Mouse (Mus musculus): ENCODE measurements at regions not wholly inside any gene's neighbourhood (a gene's known extent, or its start where the extent isn't known, plus 50 kb on each side); places are given as distances from the start of the nearest gene placed in this dataset.

DNA sequence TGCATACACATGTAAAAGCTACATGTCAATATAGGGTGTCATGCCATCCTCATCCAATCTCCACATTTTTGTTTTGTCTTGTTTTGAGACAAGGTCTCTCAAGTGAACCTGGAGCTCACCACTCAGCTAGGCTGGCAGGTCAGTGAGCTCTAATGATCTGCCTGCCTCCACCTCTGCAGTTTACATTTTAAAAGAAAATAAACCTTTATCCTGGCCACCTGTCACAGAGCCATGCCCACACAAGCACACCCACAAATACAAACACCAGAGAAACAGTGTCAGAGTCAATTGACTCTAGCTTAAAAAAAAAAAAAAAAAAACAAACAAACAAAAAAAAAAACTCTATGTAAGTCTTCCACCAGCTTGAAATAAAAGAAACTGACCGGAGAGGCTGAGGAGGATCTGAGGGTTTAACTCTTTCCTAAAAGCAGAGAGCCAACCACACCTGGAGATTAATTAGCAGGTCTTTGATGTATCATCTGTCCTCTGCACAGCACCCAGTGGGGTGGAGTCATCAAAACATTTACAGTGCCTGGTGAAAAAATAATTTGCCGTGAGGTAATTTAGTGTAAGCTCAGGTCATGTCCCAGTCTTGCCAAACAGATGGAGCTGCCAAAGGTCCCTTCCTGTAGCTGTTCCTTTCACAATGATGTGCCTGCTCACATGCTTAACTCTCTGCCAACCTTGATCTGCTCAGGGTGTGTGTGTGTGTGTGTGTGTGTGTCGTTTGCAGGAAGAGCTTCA, 262.2 kb downstream of the Gm11361 start:
- no peaks in the 10 kb centered on the region for H3K9me3 ChIP-seq (replicated peaks)
- 50% methylated on average over 3 of the region's 3 CpGs for WGBS
- H3K27ac ChIP-seq = peak overlapping the region; percentile 30; the same call in 1 of the 2 replicates
- H3K4me3 ChIP-seq = no peak overlapping the region
- H3K27me3 ChIP-seq (ENCODE audit: low read depth, poor library complexity, severe bottlenecking) = no peaks in the 10 kb centered on the region
- peak; percentile 28 for DNase-seq (ENCODE audit: low spot score)
- H3K36me3 ChIP-seq = no peaks in the 10 kb centered on the region
- H3K4me1 ChIP-seq = peaks cover 28% of the 10 kb centered on the region

DNA sequence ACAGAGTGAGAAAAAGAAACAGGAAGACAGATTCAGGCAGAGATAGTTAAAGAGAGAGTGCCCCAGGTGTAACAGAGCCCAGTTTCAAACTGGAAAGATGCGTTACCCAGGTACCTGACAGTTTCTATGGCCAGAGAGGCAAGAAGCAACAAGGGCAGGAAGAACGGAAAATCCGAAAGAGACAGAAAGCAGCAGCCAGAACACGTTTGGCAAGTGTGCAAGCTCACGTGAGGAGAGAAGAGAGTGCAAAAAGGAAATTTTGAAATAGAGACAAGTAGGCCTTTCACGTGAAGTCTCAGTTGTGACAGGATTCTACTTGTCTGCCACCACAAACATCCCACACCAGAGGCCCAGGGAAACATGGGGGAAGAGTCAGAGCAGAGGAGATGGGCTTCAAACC, 259.8 kb downstream of the Gm11361 start:
- WGBS = 80% methylated on average over 6 of the region's 6 CpGs
- H3K4me3 ChIP-seq = no peak overlapping the region
- H3K4me1 ChIP-seq = peaks cover 17% of the 10 kb centered on the region
- H3K9me3 ChIP-seq (replicated peaks) = no peaks in the 10 kb centered on the region
- DNase-seq (ENCODE audit: low spot score) = peak; percentile 22
- H3K36me3 ChIP-seq = no peaks in the 10 kb centered on the region
- H3K27me3 ChIP-seq (ENCODE audit: low read depth, poor library complexity, severe bottlenecking) = no peaks in the 10 kb centered on the region
- H3K27ac ChIP-seq = no peak overlapping the region

DNA sequence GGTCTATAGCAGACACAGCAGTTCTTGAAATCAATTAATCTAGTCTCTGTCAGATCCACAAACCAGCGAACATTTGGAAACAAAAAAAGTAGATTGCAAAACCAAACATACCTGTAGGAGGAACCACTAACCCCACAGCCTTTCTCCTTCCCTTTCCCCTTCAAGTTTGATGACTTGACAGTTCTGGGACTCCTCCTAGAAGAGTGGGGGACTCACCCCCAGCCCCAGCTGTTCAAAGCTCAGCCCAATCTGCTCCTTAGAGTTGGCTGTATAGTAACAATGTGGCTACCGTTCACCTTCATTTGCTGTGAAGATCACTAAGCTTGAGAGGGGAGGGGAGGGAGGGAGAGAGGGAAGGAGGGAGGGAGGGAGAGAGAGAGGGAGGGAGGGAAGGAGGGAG, 259.3 kb downstream of the Gm11361 start:
- WGBS = 74% methylated on average over 2 of the region's 2 CpGs
- H3K27ac ChIP-seq = no peak overlapping the region
- peak; percentile 5 for DNase-seq (ENCODE audit: low spot score)

DNA sequence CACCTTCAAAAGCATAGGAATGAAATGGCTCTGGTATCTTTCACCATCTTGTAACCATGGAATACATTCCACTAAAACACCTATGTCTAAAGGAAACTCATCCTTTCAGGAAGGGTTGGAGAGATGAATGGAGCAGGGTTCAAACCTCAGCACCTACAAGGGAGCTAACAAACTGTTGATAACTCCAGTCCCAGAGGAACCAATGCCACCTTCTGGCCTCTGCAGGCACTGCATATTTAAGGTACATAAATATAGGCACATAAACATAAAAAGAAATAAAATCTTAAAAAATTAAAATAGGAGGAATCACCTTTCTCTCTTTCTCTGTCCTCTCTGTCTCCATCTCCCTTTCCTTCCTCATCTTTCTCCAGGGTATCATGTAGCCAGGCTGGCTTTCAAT, 256.9 kb downstream of the Gm11361 start:
- no peaks in the 10 kb centered on the region for H3K36me3 ChIP-seq
- no peak overlapping the region for H3K27ac ChIP-seq
- peaks cover 7% of the 10 kb centered on the region; the same call in 1 of the 2 replicates for H3K4me1 ChIP-seq
- no peak overlapping the region for H3K4me3 ChIP-seq
- peak; percentile 3 for DNase-seq (ENCODE audit: low spot score)
- H3K9me3 ChIP-seq (replicated peaks) = no peaks in the 10 kb centered on the region
- H3K27me3 ChIP-seq (ENCODE audit: low read depth, poor library complexity, severe bottlenecking) = no peaks in the 10 kb centered on the region

More for the DNA sequence above, 259.3 kb downstream of the Gm11361 start:
- Histone ChIP-seq H3K27me3 (ENCODE audit: low read depth, poor library complexity, severe bottlenecking) (no peaks in the 10 kb centered on the region), H3K4me1 (peaks cover 17% of the 10 kb centered on the region), H3K36me3 (no peaks in the 10 kb centered on the region), H3K9me3 (replicated peaks) (no peaks in the 10 kb centered on the region), H3K4me3 (no peak overlapping the region)

DNA sequence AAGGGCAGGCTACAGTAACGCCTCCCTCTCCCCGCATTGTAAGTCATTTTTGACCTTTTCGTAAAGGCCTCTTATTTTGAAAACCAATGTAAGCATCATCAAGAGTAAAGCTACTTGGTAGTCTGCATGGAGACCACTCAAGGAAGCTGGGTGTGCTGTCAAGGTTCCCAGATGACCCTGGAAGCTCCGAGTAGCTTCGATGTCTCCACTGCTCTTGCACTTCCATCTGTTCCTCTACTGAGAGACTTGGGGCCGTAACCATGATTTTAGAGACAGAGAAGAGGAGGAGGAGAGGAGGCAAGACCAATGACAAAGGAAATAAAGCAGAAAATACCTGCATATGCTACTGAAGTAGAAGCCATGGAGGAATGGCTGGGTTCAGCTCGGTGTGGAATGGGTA, 256.0 kb downstream of the Gm11361 start:
- Histone ChIP-seq H3K9me3 (replicated peaks) (no peaks in the 10 kb centered on the region), H3K4me1 (peaks cover 7% of the 10 kb centered on the region; the same call in 1 of the 2 replicates)
- WGBS = 95% methylated on average over 7 of the region's 7 CpGs

DNA sequence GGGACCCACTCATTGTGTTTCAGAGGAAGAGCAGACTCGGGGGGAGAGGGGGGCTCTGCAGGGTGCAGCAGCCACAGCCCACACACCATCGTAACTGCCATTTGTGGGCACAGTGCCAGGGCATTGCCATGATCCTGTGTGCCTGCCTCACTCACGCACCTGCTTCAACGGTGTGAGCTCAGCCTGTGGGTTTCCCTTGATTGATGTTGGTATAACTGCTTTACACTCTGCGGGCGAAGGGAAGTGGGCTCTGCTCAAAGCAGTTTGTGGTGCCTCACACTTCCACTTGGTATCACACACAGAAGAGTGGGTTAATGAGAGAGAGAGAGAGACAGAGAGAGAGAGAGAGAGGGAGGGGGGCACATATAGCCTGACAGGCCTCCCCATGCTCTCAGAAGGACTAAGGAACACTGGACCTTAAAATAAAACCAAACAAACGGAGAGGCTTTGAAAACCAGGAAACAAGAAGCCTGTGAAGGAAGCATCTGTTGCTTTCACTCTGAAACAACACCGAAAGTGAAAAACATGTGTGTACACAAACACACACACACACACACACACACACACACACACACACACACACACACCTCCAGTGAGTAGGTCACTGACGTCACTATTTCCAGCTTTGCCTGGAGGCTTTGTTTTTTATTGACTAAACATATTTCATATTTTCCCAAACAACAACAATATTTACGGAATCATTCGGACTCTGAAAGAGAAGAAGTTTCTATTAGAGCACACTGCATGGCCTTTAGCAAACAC, 255.4 kb downstream of the Gm11361 start:
- 89% methylated on average over 11 of the region's 11 CpGs for WGBS

More for the DNA sequence above, 256.0 kb downstream of the Gm11361 start:
- Histone ChIP-seq H3K4me3 (no peak overlapping the region), H3K36me3 (no peaks in the 10 kb centered on the region), H3K27me3 (ENCODE audit: low read depth, poor library complexity, severe bottlenecking) (no peaks in the 10 kb centered on the region), H3K27ac (no peak overlapping the region)
- DNase-seq (ENCODE audit: low spot score) = peak; percentile 19

DNA sequence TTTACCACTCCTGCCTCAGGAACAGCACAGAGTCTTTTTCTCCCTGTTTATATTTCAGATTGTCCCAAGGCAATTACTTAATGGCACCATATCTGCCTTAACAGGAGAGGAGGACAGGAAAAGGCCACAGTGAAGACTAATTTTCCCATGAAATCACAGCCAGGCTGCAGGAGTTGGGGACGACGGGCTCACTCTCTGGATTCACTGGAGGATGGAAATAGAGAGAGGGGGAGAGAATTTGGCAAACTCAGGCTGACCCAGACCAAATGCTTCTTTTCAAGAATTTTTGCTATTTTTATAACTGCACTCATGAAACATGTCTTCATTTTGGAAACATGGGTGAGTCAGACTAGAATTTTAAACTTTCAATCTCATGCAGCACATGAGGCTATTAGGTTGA, 250.9 kb downstream of the Gm11361 start:
- no peak overlapping the region for H3K4me3 ChIP-seq
- no peaks in the 10 kb centered on the region for H3K36me3 ChIP-seq
- no peaks in the 10 kb centered on the region for H3K9me3 ChIP-seq (replicated peaks)
- no peak overlapping the region for H3K27ac ChIP-seq
- H3K27me3 ChIP-seq (ENCODE audit: low read depth, poor library complexity, severe bottlenecking) = no peaks in the 10 kb centered on the region
- DNase-seq (ENCODE audit: low spot score) = no peak
- WGBS = 64% methylated on average over 2 of the region's 2 CpGs
- H3K4me1 ChIP-seq = peaks cover 3% of the 10 kb centered on the region; the same call in 1 of the 2 replicates

More for the DNA sequence above, 255.4 kb downstream of the Gm11361 start:
- no peaks in the 10 kb centered on the region for H3K27me3 ChIP-seq (ENCODE audit: low read depth, poor library complexity, severe bottlenecking)
- H3K4me3 ChIP-seq = no peak overlapping the region
- peak overlapping the region; percentile 44; the same call in 1 of the 2 replicates for H3K27ac ChIP-seq
- DNase-seq (ENCODE audit: low spot score) = peak; percentile 23
- H3K4me1 ChIP-seq = peaks cover 7% of the 10 kb centered on the region; the same call in 1 of the 2 replicates
- no peaks in the 10 kb centered on the region for H3K9me3 ChIP-seq (replicated peaks)
- H3K36me3 ChIP-seq = no peaks in the 10 kb centered on the region

DNA sequence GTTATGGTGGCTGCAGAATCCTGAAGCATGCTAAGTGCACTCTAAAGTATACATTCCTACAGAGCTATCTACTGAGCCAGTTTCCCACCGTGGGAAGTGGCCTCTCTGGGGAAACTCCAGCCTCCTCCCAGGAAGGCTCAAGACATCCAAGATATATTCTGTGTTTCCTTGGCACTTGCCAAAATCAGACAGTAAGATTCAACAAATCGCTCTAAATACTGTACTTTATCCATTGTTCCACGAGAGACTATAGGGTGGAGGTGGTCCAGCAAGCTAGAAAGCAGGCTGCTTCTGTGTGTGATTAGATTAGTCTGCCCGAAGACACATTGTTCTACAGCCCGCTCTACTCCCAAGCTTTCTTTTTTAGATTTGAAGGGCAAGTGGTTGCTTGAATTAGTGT, 250.5 kb downstream of the Gm11361 start:
- Histone ChIP-seq H3K27ac (no peak overlapping the region), H3K4me3 (no peak overlapping the region), H3K36me3 (no peaks in the 10 kb centered on the region), H3K27me3 (ENCODE audit: low read depth, poor library complexity, severe bottlenecking) (no peaks in the 10 kb centered on the region), H3K4me1 (peaks cover 3% of the 10 kb centered on the region; the same call in 1 of the 2 replicates), H3K9me3 (replicated peaks) (no peaks in the 10 kb centered on the region)
- 84% methylated on average over 5 of the region's 5 CpGs for WGBS
- no peak for DNase-seq (ENCODE audit: low spot score)

DNA sequence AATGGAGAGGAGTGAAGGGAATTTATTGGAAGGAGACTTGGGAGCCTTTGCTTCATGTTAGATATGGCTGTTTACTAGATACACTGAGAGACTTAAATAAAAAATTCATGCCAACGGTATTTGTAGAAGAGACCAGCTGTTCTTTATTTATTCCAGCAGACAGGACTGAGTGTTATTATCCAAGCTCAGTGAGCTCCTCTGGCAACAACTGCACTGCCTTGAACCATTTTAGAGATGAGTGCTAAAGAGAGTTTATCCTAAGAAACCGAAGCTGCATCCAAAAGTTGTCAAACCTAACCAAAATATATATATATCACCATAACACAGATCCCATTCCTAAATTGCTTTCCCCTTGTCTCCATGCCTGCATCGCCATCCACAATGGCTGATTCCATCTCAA, 247.0 kb downstream of the Gm11361 start:
- WGBS = 91% methylated on average over 3 of the region's 3 CpGs
- no peak for DNase-seq (ENCODE audit: low spot score)

DNA sequence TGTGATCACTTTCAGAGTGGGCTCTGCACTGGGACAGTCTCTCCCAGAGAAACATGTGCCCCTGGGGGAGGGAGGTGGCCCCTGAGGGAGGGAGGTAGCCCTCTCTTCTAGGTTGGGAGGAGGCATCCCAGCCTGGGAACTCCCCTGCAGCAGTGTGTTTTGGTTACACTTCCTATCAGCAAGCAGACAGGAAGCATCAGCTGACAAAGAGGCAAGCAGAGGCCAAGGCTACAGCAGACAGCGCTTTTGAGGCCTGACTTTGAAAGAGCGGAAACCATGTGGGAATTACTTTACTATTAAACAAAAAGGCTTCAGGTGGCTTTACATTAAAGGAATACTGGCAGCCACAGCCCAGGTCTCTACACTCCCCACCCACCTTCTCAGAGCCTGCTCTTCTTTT, 244.8 kb downstream of the Gm11361 start:
- Histone ChIP-seq H3K36me3 (no peaks in the 10 kb centered on the region), H3K4me1 (peaks cover 6% of the 10 kb centered on the region), H3K9me3 (replicated peaks) (no peaks in the 10 kb centered on the region), H3K27ac (0 out of 2 replicates have a peak overlapping the region, but pooled peaks have one; percentile 27), H3K27me3 (ENCODE audit: low read depth, poor library complexity, severe bottlenecking) (no peaks in the 10 kb centered on the region), H3K4me3 (no peak overlapping the region)
- no peak for DNase-seq (ENCODE audit: low spot score)
- WGBS = 64% methylated on average over 2 of the region's 2 CpGs

More for the DNA sequence above, 247.0 kb downstream of the Gm11361 start:
- Histone ChIP-seq H3K27ac (no peak overlapping the region), H3K4me3 (no peak overlapping the region), H3K27me3 (ENCODE audit: low read depth, poor library complexity, severe bottlenecking) (no peaks in the 10 kb centered on the region), H3K36me3 (no peaks in the 10 kb centered on the region), H3K4me1 (peaks cover 6% of the 10 kb centered on the region), H3K9me3 (replicated peaks) (no peaks in the 10 kb centered on the region)

DNA sequence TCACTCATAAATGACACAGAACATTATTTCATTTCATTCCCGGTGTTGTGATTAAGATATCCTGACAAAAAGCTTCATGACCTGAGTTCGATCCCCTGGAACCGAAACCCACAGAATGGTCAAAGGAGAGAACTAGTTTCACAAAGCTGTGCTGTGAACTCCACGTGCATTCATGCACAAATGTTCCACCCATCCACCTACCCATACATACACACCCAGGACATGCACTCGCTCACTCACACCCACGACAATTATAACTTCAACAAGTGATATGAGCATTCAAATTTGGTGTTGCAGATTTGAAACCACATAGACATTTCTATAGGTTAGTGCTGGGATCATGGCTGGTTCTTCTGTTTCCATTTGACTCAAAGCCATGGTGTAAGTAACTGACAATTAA, 243.4 kb downstream of the Gm11361 start:
- H3K27ac ChIP-seq = no peak overlapping the region
- H3K36me3 ChIP-seq = no peaks in the 10 kb centered on the region
- no peaks in the 10 kb centered on the region for H3K27me3 ChIP-seq (ENCODE audit: low read depth, poor library complexity, severe bottlenecking)
- H3K4me1 ChIP-seq = peaks cover 6% of the 10 kb centered on the region
- H3K9me3 ChIP-seq (replicated peaks) = no peaks in the 10 kb centered on the region
- no peak overlapping the region for H3K4me3 ChIP-seq
- DNase-seq (ENCODE audit: low spot score) = no peak
- WGBS = 96% methylated on average over 6 of the region's 6 CpGs

DNA sequence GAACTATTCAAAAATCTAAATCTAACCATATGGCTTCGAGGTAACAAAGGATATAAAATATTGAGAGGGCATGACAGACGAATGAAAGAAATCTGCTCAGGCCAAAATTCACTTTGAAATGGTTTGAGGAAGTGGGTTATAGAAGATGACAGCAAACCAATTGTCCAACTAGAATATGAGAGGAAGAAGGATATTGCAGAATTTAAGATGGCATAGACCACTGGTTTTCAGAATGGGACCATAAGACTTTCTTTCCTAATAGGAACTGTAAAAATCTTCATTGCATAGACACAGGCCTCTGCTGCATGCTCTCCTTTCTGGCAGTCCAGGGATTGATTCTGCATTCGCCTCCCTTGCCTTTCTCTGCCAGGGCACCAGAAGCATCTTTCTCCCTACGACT, 240.2 kb downstream of the Gm11361 start:
- DNase-seq (ENCODE audit: low spot score) = no peak
- no peak overlapping the region for H3K4me3 ChIP-seq
- peaks cover 6% of the 10 kb centered on the region for H3K4me1 ChIP-seq
- no peak overlapping the region for H3K27ac ChIP-seq
- WGBS = 87% methylated on average over 4 of the region's 4 CpGs
- no peaks in the 10 kb centered on the region for H3K27me3 ChIP-seq (ENCODE audit: low read depth, poor library complexity, severe bottlenecking)
- H3K36me3 ChIP-seq = no peaks in the 10 kb centered on the region
- no peaks in the 10 kb centered on the region for H3K9me3 ChIP-seq (replicated peaks)

DNA sequence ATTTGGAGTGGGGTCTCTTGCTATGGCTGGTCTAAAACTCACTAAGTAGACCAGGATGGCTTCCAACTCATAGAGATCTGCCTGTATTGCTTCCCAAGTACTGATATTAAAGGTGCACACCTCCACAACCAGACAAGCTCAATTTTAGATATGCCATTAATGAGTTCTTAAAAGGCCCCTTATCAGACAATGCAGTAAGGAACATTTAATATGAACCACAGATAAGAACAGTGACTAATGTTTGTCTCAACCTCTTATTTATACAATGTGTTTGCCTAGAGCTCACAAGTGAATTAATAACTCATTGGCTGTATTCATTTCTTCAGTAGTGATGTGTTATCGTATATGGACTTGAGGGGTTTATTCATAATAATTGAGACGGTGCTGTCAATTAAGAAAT, 234.7 kb downstream of the Gm11361 start:
- no peak for DNase-seq (ENCODE audit: low spot score)
- H3K4me1 ChIP-seq = no peaks in the 10 kb centered on the region
- H3K9me3 ChIP-seq (replicated peaks) = no peaks in the 10 kb centered on the region
- no peaks in the 10 kb centered on the region for H3K27me3 ChIP-seq (ENCODE audit: low read depth, poor library complexity, severe bottlenecking)
- no peak overlapping the region for H3K4me3 ChIP-seq
- H3K36me3 ChIP-seq = no peaks in the 10 kb centered on the region
- no peak overlapping the region for H3K27ac ChIP-seq
- WGBS = 93% methylated on average over 2 of the region's 2 CpGs

Measured in limb, embryonic 10.5 days (tissue).